Mouse (Mus musculus): ENCODE measurements around the gene Zfp553. TPM values are rescaled to one million over a fixed set of nuclear protein-coding genes. Genes with fewer than 3 reads are reported as not detected.

Zfp553 gene
- total RNA-seq (2021), result 1 to 10 TPM; 9.0 to 9.8 TPM
- long read RNA-seq, experiment 1, transcript Zfp553-202 (2 exons, 3,342 nt), result major isoform, 10 of 17 reads
- long read RNA-seq, experiment 1, transcript Zfp553-201 (2 exons, 3,043 nt), result minor isoform, 5 of 17 reads
- long read RNA-seq, experiment 1, partial matches to known transcripts, result 0 of 17 reads
- long read RNA-seq, experiment 1, other reads (novel, unspliced or antisense), result 2 of 17 reads
- long read RNA-seq, experiment 2, transcript Zfp553-202 (2 exons, 3,342 nt), result major isoform, 13 of 17 reads
- long read RNA-seq, experiment 2, partial matches to known transcripts, result 2 of 17 reads
- long read RNA-seq, experiment 2, other reads (novel, unspliced or antisense), result 0 of 17 reads

GRCm38 (mm10) chr7:127232622-127233367 lies at the start of gene Zfp553, which contains the start of gene Sept1:
Gene Zfp553 (plus strand): TSS chr7:127233061.
Gene Sept1 (minus strand): TSS chr7:127233130.
- DNase-seq (ENCODE audit: low spot score in 2 of 2), result peak; percentile 85

GRCm38 (mm10) chr7:127183345-127183744 lies 49.5 kb upstream of the Zfp553 start:
- DNase-seq (ENCODE audit: low spot score in 2 of 2), result no peak

- DNase-seq (ENCODE audit: low spot score in 2 of 2), result no peak
These were observed 49.0 kb upstream of the Zfp553 start for GRCm38 (mm10) chr7:127183828-127184227.

GRCm38 (mm10) chr7:127184720-127185119 lies 48.1 kb upstream of the Zfp553 start:
- DNase-seq (ENCODE audit: low spot score in 2 of 2), result no peak

GRCm38 (mm10) chr7:127185601-127186000 lies 47.3 kb upstream of the Zfp553 start:
- DNase-seq (ENCODE audit: low spot score in 2 of 2), result no peak

- DNase-seq (ENCODE audit: low spot score in 2 of 2), result no peak
These were observed 45.5 kb upstream of the Zfp553 start for GRCm38 (mm10) chr7:127187351-127187750.

- DNase-seq (ENCODE audit: low spot score in 2 of 2), result no peak
These were observed 44.3 kb upstream of the Zfp553 start for GRCm38 (mm10) chr7:127188305-127189276.

GRCm38 (mm10) chr7:127190672-127191071 lies 42.2 kb upstream of the Zfp553 start:
- DNase-seq (ENCODE audit: low spot score in 2 of 2), result no peak

- DNase-seq (ENCODE audit: low spot score in 2 of 2), result no peak
These were observed 39.9 kb upstream of the Zfp553 start for GRCm38 (mm10) chr7:127192989-127193388.

GRCm38 (mm10) chr7:127194011-127194632 lies 38.7 kb upstream of the Zfp553 start:
- DNase-seq (ENCODE audit: low spot score in 2 of 2), result no peak

- DNase-seq (ENCODE audit: low spot score in 2 of 2), result no peak
These were observed 38.2 kb upstream of the Zfp553 start for GRCm38 (mm10) chr7:127194633-127195029.

- peak; percentile 86 to 95 for DNase-seq (ENCODE audit: low spot score in 2 of 2)
These were observed 37.1 kb upstream of the Zfp553 start, which contains the start of gene Cd2bp2 for GRCm38 (mm10) chr7:127195544-127196295. Gene Cd2bp2 (minus strand): TSS chr7:127196050.

GRCm38 (mm10) chr7:127196484-127196883 lies 36.4 kb upstream of the Zfp553 start:
- no peak for DNase-seq (ENCODE audit: low spot score in 2 of 2)

- DNase-seq (ENCODE audit: low spot score in 2 of 2), result no peak
These were observed 26.3 kb upstream of the Zfp553 start for GRCm38 (mm10) chr7:127206606-127207005.

GRCm38 (mm10) chr7:127207374-127208294 lies 25.2 kb upstream of the Zfp553 start:
- DNase-seq (ENCODE audit: low spot score in 2 of 2), result peak in 1 of 2 experiments; percentile 54

- no peak for DNase-seq (ENCODE audit: low spot score in 2 of 2)
These were observed 24.6 kb upstream of the Zfp553 start, which contains the start of gene Tbc1d10b for GRCm38 (mm10) chr7:127208295-127208552. Gene Tbc1d10b (minus strand): TSS chr7:127208468.

GRCm38 (mm10) chr7:127208553-127209438 lies 24.1 kb upstream of the Zfp553 start, which contains the start of gene Mylpf:
Gene Mylpf (plus strand): TSS chr7:127208890.
- peak; percentile 90 to 94 for DNase-seq (ENCODE audit: low spot score in 2 of 2)

- DNase-seq (ENCODE audit: low spot score in 2 of 2), result no peak
These were observed 23.0 kb upstream of the Zfp553 start for GRCm38 (mm10) chr7:127209851-127210250.
